Mouse (Mus musculus): ENCODE data around the gene Rab11fip4. TPM values are rescaled to one million over a fixed set of nuclear protein-coding genes. Genes with fewer than 3 reads are reported as not detected.
A peak's percentile ranks its signal among the peaks of the same experiment; 100 is the strongest.

Gene Rab11fip4
- total and polyA plus RNA-seq, 2 experiments from 2014 or later = 19.9 to 68.3 TPM

DNA sequence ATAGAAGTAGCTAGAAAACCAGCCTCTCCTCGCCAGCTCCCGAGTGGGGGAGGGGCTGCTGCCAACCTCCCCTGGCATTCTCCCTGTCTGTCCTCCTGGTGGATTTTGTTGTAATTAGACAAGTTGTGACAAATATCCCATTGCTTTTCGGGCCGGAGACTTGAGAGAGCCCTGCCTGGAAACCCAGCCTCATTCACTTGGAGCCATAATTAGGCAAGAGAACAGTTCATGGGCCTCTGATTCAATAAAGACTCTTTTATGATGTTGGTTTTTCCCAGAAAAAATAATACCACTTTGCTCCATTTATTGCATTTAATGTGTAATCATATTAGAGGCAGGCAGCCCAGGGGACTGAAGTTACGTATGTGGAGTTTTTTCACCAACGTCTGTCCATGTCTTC is 127.2 kb downstream of the Rab11fip4 start:
- H3K36me3 ChIP-seq (ENCODE audit: insufficient read depth, low read length) = no peaks in the 10 kb centered on the region
- no peak for ATAC-seq (ENCODE audit: low FRiP score)
- peaks cover 2% of the 10 kb centered on the region; the same call in 1 of the 2 replicates for H3K27me3 ChIP-seq (ENCODE audit: insufficient read depth, low read length)
- H3K27ac ChIP-seq (ENCODE audit: low read depth, low read length) = no peak overlapping the region
- H3K4me2 ChIP-seq (ENCODE audit: low read depth, low read length, poor library complexity, severe bottlenecking) = no peak overlapping the region
- H3K9me3 ChIP-seq (ENCODE audit: low read length) = no peaks in the 10 kb centered on the region
- DNase-seq (ENCODE audit: low spot score) = no peak
- H3K4me3 ChIP-seq (ENCODE audit: low read depth, low read length) = no peak overlapping the region
- TF ChIP-seq CTCF (IDR thresholded peaks at IDR 0.05) = no peak
- WGBS = 78% methylated on average over 6 of the region's 6 CpGs
- H3K9ac ChIP-seq (replicated peaks; ENCODE audit: low read length, poor library complexity, severe bottlenecking) = no peak overlapping the region
- H3K4me1 ChIP-seq (ENCODE audit: insufficient read depth, low read length) = no peaks in the 10 kb centered on the region

DNA sequence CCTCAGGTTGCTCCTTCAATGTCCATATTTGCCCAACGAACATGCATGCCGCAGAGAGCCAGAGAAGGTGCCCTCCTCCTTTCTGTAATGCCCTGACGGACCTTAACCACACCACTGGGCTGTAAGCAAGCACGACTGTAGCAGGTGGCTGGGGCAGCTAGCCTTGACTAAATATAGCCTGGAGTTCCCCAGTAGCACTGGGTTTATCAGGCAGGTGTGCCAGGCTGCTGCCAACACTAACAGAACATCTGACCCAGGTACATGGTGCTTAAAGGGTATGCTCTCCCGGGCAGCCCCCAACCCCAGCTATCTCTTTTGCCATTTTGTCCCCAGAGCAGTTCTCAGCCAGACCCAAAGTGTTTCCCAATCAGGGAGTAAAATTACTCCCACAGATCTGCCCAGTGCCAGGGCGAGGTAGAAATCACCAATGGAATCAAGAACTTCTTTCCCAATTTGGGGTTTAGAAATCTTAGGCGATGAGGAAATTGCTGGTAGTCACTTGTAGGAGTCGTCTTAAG is 127.9 kb downstream of the Rab11fip4 start:
- WGBS = 91% methylated on average over 8 of the region's 8 CpGs
- no peak for TF ChIP-seq CTCF (IDR thresholded peaks at IDR 0.05)
- no peak overlapping the region for H3K27ac ChIP-seq (ENCODE audit: low read depth, low read length)
- H3K9me3 ChIP-seq (ENCODE audit: low read length) = no peaks in the 10 kb centered on the region
- no peak overlapping the region for H3K9ac ChIP-seq (replicated peaks; ENCODE audit: low read length, poor library complexity, severe bottlenecking)
- ATAC-seq (ENCODE audit: low FRiP score) = no peak
- H3K4me2 ChIP-seq (ENCODE audit: low read depth, low read length, poor library complexity, severe bottlenecking) = no peak overlapping the region
- no peaks in the 10 kb centered on the region for H3K4me1 ChIP-seq (ENCODE audit: insufficient read depth, low read length)
- DNase-seq (ENCODE audit: low spot score) = no peak
- no peaks in the 10 kb centered on the region for H3K36me3 ChIP-seq (ENCODE audit: insufficient read depth, low read length)
- H3K4me3 ChIP-seq (ENCODE audit: low read depth, low read length) = no peak overlapping the region
- H3K27me3 ChIP-seq (ENCODE audit: insufficient read depth, low read length) = no peaks in the 10 kb centered on the region

DNA sequence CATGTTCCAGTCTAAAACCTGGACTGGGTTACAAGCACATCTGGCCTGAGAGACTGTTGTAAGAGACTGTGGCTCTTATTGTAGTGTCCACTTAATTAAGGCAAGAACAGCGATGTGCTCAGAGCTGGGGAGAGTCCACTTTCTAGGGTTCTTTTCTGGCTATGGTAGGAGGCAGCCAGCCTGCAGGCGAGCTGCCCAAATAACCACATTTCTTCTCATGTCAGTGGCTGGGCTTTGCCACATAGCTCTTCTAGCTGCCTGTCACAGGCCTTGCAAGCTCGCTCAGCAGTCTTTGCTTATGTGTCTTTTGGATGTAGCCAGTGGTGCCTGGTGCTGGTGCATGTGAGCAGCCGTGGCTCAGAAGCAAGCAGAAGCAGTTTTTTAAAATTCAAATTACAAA is 129.7 kb downstream of the Rab11fip4 start:
- Histone ChIP-seq H3K4me3 (ENCODE audit: low read depth, low read length) (no peak overlapping the region), H3K9me3 (ENCODE audit: low read length) (no peaks in the 10 kb centered on the region), H3K4me1 (ENCODE audit: insufficient read depth, low read length) (no peaks in the 10 kb centered on the region), H3K4me2 (ENCODE audit: low read depth, low read length, poor library complexity, severe bottlenecking) (no peak overlapping the region), H3K36me3 (ENCODE audit: insufficient read depth, low read length) (no peaks in the 10 kb centered on the region), H3K9ac (replicated peaks; ENCODE audit: low read length, poor library complexity, severe bottlenecking) (no peak overlapping the region), H3K27me3 (ENCODE audit: insufficient read depth, low read length) (no peaks in the 10 kb centered on the region), H3K27ac (ENCODE audit: low read depth, low read length) (no peak overlapping the region)
- WGBS = 72% methylated on average over 4 of the region's 4 CpGs
- DNase-seq (ENCODE audit: low spot score) = no peak
- no peak for TF ChIP-seq CTCF (IDR thresholded peaks at IDR 0.05)
- no peak for ATAC-seq (ENCODE audit: low FRiP score)

GRCm38 (mm10) chr11:79722811-79723210 is 131.8 kb downstream of the Rab11fip4 start:
- H3K27me3 ChIP-seq (ENCODE audit: insufficient read depth, low read length) = no peaks in the 10 kb centered on the region
- no peak overlapping the region for H3K9ac ChIP-seq (replicated peaks; ENCODE audit: low read length, poor library complexity, severe bottlenecking)
- H3K9me3 ChIP-seq (ENCODE audit: low read length) = no peaks in the 10 kb centered on the region
- TF ChIP-seq CTCF (IDR thresholded peaks at IDR 0.05) = no peak
- no peak overlapping the region for H3K4me3 ChIP-seq (ENCODE audit: low read depth, low read length)
- no peaks in the 10 kb centered on the region for H3K4me1 ChIP-seq (ENCODE audit: insufficient read depth, low read length)
- ATAC-seq (ENCODE audit: low FRiP score) = no peak
- WGBS = 88% methylated on average over 5 of the region's 5 CpGs
- H3K36me3 ChIP-seq (ENCODE audit: insufficient read depth, low read length) = no peaks in the 10 kb centered on the region
- no peak overlapping the region for H3K27ac ChIP-seq (ENCODE audit: low read depth, low read length)
- H3K4me2 ChIP-seq (ENCODE audit: low read depth, low read length, poor library complexity, severe bottlenecking) = no peak overlapping the region
- DNase-seq (ENCODE audit: low spot score) = no peak

GRCm38 (mm10) chr11:79725005-79725404 is 134.0 kb downstream of the Rab11fip4 start:
- no peak overlapping the region for H3K9ac ChIP-seq (replicated peaks; ENCODE audit: low read length, poor library complexity, severe bottlenecking)
- H3K27ac ChIP-seq (ENCODE audit: low read depth, low read length) = no peak overlapping the region
- no peaks in the 10 kb centered on the region for H3K9me3 ChIP-seq (ENCODE audit: low read length)
- no peaks in the 10 kb centered on the region for H3K36me3 ChIP-seq (ENCODE audit: insufficient read depth, low read length)
- no peaks in the 10 kb centered on the region for H3K4me1 ChIP-seq (ENCODE audit: insufficient read depth, low read length)
- H3K4me3 ChIP-seq (ENCODE audit: low read depth, low read length) = no peak overlapping the region
- DNase-seq (ENCODE audit: low spot score) = no peak
- no peak for ATAC-seq (ENCODE audit: low FRiP score)
- H3K27me3 ChIP-seq (ENCODE audit: insufficient read depth, low read length) = no peaks in the 10 kb centered on the region
- 90% methylated on average over 6 of the region's 6 CpGs for WGBS
- TF ChIP-seq CTCF (IDR thresholded peaks at IDR 0.05) = no peak
- H3K4me2 ChIP-seq (ENCODE audit: low read depth, low read length, poor library complexity, severe bottlenecking) = no peak overlapping the region

GRCm38 (mm10) chr11:79729231-79730047 is 138.4 kb downstream of the Rab11fip4 start:
- WGBS = 67% methylated on average over 12 of the region's 13 CpGs
- no peak overlapping the region for H3K4me3 ChIP-seq (ENCODE audit: low read depth, low read length)
- TF ChIP-seq CTCF (IDR thresholded peaks at IDR 0.05) = no peak
- no peaks in the 10 kb centered on the region for H3K9me3 ChIP-seq (ENCODE audit: low read length)
- no peaks in the 10 kb centered on the region for H3K36me3 ChIP-seq (ENCODE audit: insufficient read depth, low read length)
- H3K27ac ChIP-seq (ENCODE audit: low read depth, low read length) = 0 out of 2 replicates have a peak overlapping the region, but pooled peaks have one; percentile 18
- ATAC-seq (ENCODE audit: low FRiP score) (peak; percentile 82), DNase-seq (ENCODE audit: low spot score) (peak; percentile 91)
- H3K9ac ChIP-seq (replicated peaks; ENCODE audit: low read length, poor library complexity, severe bottlenecking) = no peak overlapping the region
- H3K27me3 ChIP-seq (ENCODE audit: insufficient read depth, low read length) = no peaks in the 10 kb centered on the region
- no peaks in the 10 kb centered on the region for H3K4me1 ChIP-seq (ENCODE audit: insufficient read depth, low read length)
- no peak overlapping the region for H3K4me2 ChIP-seq (ENCODE audit: low read depth, low read length, poor library complexity, severe bottlenecking)

All from midbrain, postnatal 0 days (tissue).